Mouse (Mus musculus) ES-E14 (cell line): ENCODE data around the gene Cst13.

Source experiments
- CHD2 ChIP-seq: IDR thresholded peaks from 2 replicates; pipeline ENCODE4 v1.6.1; 2014; ENCODE audit warnings: mild to moderate bottlenecking, low read depth, low read length, inconsistent platforms
- MAFK ChIP-seq: IDR thresholded peaks from 2 replicates; pipeline ENCODE4 v1.6.1; 2014; ENCODE audit warnings: mild to moderate bottlenecking, low read depth, low read length, inconsistent platforms; ENCODE audit not compliant: insufficient read depth
- ZC3H11A ChIP-seq: IDR thresholded peaks from 2 replicates; pipeline ENCODE4 v1.6.1; 2012; ENCODE audit warnings: low read depth, mild to moderate bottlenecking, inconsistent platforms, low read length, borderline replicate concordance
- ZNF384 ChIP-seq: IDR thresholded peaks from 2 replicates; pipeline ENCODE4 v1.6.1; 2012; ENCODE audit warnings: low read depth, low read length, inconsistent platforms

- TF ChIP-seq MAFK = no peak
- no peak for TF ChIP-seq ZNF384
- no peak for TF ChIP-seq CHD2
- no peak for TF ChIP-seq ZC3H11A
Observed at GRCm38 (mm10) chr2:148819909-148820308, at the start of gene Cst13.
